In the genomic region with DNA sequence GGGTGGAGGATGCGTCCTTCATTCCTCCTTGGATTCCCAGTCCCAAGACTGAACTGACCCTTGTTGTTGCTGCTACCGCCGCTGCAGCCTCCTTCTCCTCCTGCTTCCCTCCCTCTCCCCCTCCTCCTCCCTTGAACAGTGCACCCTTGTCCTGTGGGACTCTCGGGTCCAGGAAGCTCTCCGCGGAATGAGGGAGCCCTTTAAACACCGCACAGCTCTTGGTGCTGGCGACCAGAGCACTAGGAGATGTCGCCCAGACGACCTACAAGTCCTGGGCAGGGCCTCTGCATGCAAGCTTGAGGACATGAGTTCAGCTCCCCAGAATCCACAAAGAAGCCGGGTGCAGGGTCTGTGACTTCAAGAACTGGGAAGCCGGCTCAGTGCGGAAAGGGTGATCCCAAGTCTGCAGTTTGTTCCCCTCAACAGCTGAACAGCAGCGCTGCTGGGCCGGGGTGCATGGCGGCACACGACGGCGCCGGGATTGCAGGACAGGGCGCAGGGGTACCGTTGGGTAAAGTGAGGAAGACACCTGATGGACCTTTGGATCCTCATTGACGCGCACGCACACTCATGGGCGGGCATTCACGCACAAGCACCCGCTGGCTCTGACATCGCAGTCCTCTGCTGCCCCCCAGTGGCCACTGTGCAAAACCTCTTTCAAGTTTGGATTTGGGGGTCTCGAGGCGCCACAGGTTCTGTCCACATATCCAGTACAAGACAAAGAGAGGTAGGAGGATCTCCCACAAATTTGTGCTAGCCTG, we compare ENCODE assay signal across 8 mouse cellular contexts. TPM values are rescaled to one million over a fixed set of nuclear protein-coding genes. Genes with fewer than 3 reads are reported as not detected.
A peak's percentile ranks its signal among the peaks of the same experiment; 100 is the strongest.
DNase-seq lines count a peak whose midpoint lies in the region; ATAC-seq and TF ChIP-seq lines count a peak whose summit lies in the region.

No protein-coding gene starts in this region.

- H3K4me2 ChIP-seq in hindbrain, embryonic 11.5 days (replicated peaks; ENCODE audit: low read depth, low read length): peak overlapping the region; percentile 57
- H3K4me2 ChIP-seq in lung, postnatal 0 days (replicated peaks; ENCODE audit: low read depth, low read length): peak overlapping the region; percentile 70

- TF ChIP-seq CTCF in lung, postnatal 0 days (IDR thresholded peaks at IDR 0.05): peak; percentile 93

- peak; percentile 56 for ATAC-seq in frontal cortex, adult (ENCODE audit: low TSS enrichment)
- ATAC-seq in hindbrain, embryonic 11.5 days (ENCODE audit: low FRiP score): peak; percentile 5
- ATAC-seq in lung, postnatal 0 days: no peak

- no peaks in the 10 kb centered on the region for H3K36me3 ChIP-seq in hindbrain, embryonic 11.5 days (ENCODE audit: control insufficient read depth, insufficient read depth, low read length)
- no peaks in the 10 kb centered on the region for H3K36me3 ChIP-seq in lung, postnatal 0 days (ENCODE audit: insufficient read depth, low read length)

- H3K27ac ChIP-seq in hindbrain, embryonic 11.5 days (ENCODE audit: low read depth, low read length): no peak overlapping the region
- no peak overlapping the region for H3K27ac ChIP-seq in lung, postnatal 0 days (ENCODE audit: low read length)

- 6% methylated on average over 31 of the region's 31 CpGs for WGBS in hindbrain, embryonic 11.5 days
- 5% methylated on average over 31 of the region's 31 CpGs for WGBS in lung, postnatal 0 days

- H3K4me1 ChIP-seq in hindbrain, embryonic 11.5 days (replicated peaks; ENCODE audit: control insufficient read depth, insufficient read depth, low read length): no peaks in the 10 kb centered on the region
- H3K4me1 ChIP-seq in lung, postnatal 0 days (ENCODE audit: insufficient read depth, low read depth, low read length): peaks cover 6% of the 10 kb centered on the region

- peak overlapping the region; percentile 24 for H3K4me3 ChIP-seq in hindbrain, embryonic 11.5 days (ENCODE audit: low read depth, low read length)
- peak overlapping the region; percentile 31 for H3K4me3 ChIP-seq in lung, postnatal 0 days (ENCODE audit: low read depth, low read length)

- DNase-seq in MEL-GATA-1-ER (ENCODE audit: extremely low read depth, low read depth): peak; percentile 49
- peak; percentile 88 for DNase-seq in cerebellum, adult 8-10 months
- DNase-seq in hindbrain, embryonic 11.5 days (ENCODE audit: low spot score): peak; percentile 94
- peak; percentile 66 for DNase-seq in layer of hippocampus, adult 9-11 months
- DNase-seq in lung, postnatal 0 days (ENCODE audit: low spot score): peak; percentile 83
- DNase-seq in ovary, postnatal 14 days (ENCODE audit: low spot score): peak; percentile 75
- peak; percentile 64 to 91 for DNase-seq in thymus, postnatal 10 days (ENCODE audit: low spot score in 2 of 2)

- H3K9ac ChIP-seq in hindbrain, embryonic 11.5 days (ENCODE audit: low read depth, low read length): peak overlapping the region; percentile 25
- peak overlapping the region; percentile 35; the same call in 1 of the 2 replicates for H3K9ac ChIP-seq in lung, postnatal 0 days (replicated peaks; ENCODE audit: low read depth)

- TF ChIP-seq EP300 in lung, postnatal 0 days (IDR thresholded peaks at IDR 0.05): no peak

- no peaks in the 10 kb centered on the region for H3K9me3 ChIP-seq in hindbrain, embryonic 11.5 days (ENCODE audit: control insufficient read depth, low read length)
- H3K9me3 ChIP-seq in lung, postnatal 0 days (ENCODE audit: low read length): no peaks in the 10 kb centered on the region

- H3K27me3 ChIP-seq in hindbrain, embryonic 11.5 days (ENCODE audit: control insufficient read depth, insufficient read depth, low read length): no peaks in the 10 kb centered on the region
- H3K27me3 ChIP-seq in lung, postnatal 0 days (replicated peaks; ENCODE audit: insufficient read depth, low read length): no peaks in the 10 kb centered on the region

RNA-seq across cellular contexts. Expression of a gene that starts 4.5 kb away (rescaled TPM):
- 94.2 and 104 TPM in 2 replicates for polyA plus RNA-seq in hindbrain, embryonic 11.5 days (2014; fragmentation: Nextera tagmentation; extraction: Ambion mirVana)
- polyA plus RNA-seq in lung, postnatal 0 days (2015; fragmentation: Nextera tagmentation; extraction: Ambion mirVana): 42.6 and 44.8 TPM in 2 replicates

RNA-seq across cellular contexts. Expression of a gene that starts 40.6 kb away (rescaled TPM):
- polyA plus RNA-seq in hindbrain, embryonic 11.5 days (2014; fragmentation: Nextera tagmentation; extraction: Ambion mirVana): 0.56 and 0.86 TPM in 2 replicates
- 0.12 and 0.32 TPM in 2 replicates for polyA plus RNA-seq in lung, postnatal 0 days (2015; fragmentation: Nextera tagmentation; extraction: Ambion mirVana)

RNA-seq across cellular contexts. Expression of a gene that starts 41.9 kb away (rescaled TPM):
- polyA plus RNA-seq in hindbrain, embryonic 11.5 days (2014; fragmentation: Nextera tagmentation; extraction: Ambion mirVana): 43.7 and 45.4 TPM in 2 replicates
- polyA plus RNA-seq in lung, postnatal 0 days (2015; fragmentation: Nextera tagmentation; extraction: Ambion mirVana): 23.4 and 24.2 TPM in 2 replicates

RNA-seq across cellular contexts. Expression of a gene that starts 49.0 kb away (rescaled TPM):
- 363 and 381 TPM in 2 replicates for polyA plus RNA-seq in hindbrain, embryonic 11.5 days (2014; fragmentation: Nextera tagmentation; extraction: Ambion mirVana)
- 380 and 426 TPM in 2 replicates for polyA plus RNA-seq in lung, postnatal 0 days (2015; fragmentation: Nextera tagmentation; extraction: Ambion mirVana)

RNA-seq across cellular contexts. Expression of a gene that starts 49.3 kb away (rescaled TPM):
- polyA plus RNA-seq in hindbrain, embryonic 11.5 days (2014; fragmentation: Nextera tagmentation; extraction: Ambion mirVana): 15.6 and 18.1 TPM in 2 replicates
- polyA plus RNA-seq in lung, postnatal 0 days (2015; fragmentation: Nextera tagmentation; extraction: Ambion mirVana): 17.2 and 17.5 TPM in 2 replicates
